Mouse (Mus musculus): ENCODE data around the gene Rhoc. TPM values are rescaled to one million over a fixed set of nuclear protein-coding genes. Genes with fewer than 3 reads are reported as not detected.

Rhoc gene
- polyA plus RNA-seq, 1 experiment from 2014 or later: 168 TPM

DNA sequence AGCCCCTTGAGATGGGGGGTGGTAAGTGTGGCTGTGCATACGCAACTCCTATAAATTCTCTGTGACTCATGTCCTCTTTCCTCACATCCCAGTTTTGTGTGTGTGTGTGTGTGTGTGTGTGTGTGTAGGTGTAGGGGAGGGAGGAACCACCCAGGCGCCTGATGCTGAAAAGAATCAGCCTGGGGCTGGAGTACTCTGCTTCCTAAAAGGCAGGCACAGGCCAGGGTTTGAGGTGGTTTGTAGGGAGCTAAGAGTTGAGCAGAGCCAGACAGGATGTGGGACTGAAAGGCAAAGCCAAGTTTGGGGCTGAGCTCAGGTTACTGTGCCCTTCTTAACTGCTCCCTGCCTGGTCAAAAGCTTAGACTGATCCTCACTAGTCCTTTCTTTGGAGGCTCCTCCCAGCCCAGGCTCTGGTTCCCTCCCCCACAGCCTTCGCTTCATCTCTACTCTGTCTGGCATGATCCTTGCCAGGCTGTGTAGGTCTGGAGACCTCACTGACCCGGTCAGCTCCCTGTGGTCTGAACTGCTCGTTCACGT is 2.3 kb downstream of the Rhoc start:
- Histone ChIP-seq H3K27me3 (ENCODE audit: control insufficient read depth, insufficient read depth, low read length) (no peaks in the 10 kb centered on the region), H3K9me3 (replicated peaks; ENCODE audit: control insufficient read depth, low read length) (no peaks in the 10 kb centered on the region), H3K36me3 (ENCODE audit: control insufficient read depth, insufficient read depth, low read length) (0 out of 2 replicates have a peak, but pooled peaks cover 9% of the 10 kb centered on the region), H3K4me2 (ENCODE audit: low read depth, low read length) (peak overlapping the region; percentile 81), H3K4me3 (replicated peaks; ENCODE audit: low read length) (peak overlapping the region; percentile 75), H3K27ac (ENCODE audit: low read length) (peak overlapping the region; percentile 93), H3K9ac (ENCODE audit: low read length) (peak overlapping the region; percentile 87), H3K4me1 (ENCODE audit: control insufficient read depth, insufficient read depth, low read length) (peaks cover 50% of the 10 kb centered on the region)
- no peak for ATAC-seq (ENCODE audit: insufficient read depth, low FRiP score)
- WGBS: 21% methylated on average over 6 of the region's 6 CpGs

DNA sequence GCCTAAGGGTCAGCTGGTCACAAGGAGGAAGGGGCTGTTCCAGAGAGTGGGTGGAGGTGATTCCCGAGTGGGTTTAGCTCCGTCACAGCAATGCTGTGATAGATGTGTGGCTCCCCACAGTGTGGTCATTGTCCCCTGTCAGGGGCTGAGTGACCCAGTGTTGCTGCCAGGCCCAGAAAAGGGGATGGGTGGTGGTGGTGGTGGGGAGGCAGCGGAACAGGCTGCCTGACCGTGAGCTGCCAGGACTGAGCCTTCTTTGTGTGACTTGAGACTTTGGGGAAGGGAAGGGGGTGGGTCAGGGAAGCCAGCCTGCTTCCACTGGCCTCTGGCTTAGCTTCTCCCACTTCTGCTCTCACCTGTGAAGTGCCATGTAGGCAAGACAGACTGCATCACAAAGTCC is 2.8 kb downstream of the Rhoc start:
- peak overlapping the region; percentile 87 for H3K9ac ChIP-seq (ENCODE audit: low read length)
- peak overlapping the region; percentile 93 for H3K27ac ChIP-seq (ENCODE audit: low read length)
- H3K27me3 ChIP-seq (ENCODE audit: control insufficient read depth, insufficient read depth, low read length): no peaks in the 10 kb centered on the region
- H3K36me3 ChIP-seq (ENCODE audit: control insufficient read depth, insufficient read depth, low read length): 0 out of 2 replicates have a peak, but pooled peaks cover 9% of the 10 kb centered on the region
- WGBS: 23% methylated on average over 4 of the region's 4 CpGs
- H3K4me3 ChIP-seq (replicated peaks; ENCODE audit: low read length): peak overlapping the region; percentile 75
- ATAC-seq (ENCODE audit: insufficient read depth, low FRiP score): no peak
- peak overlapping the region; percentile 81 for H3K4me2 ChIP-seq (ENCODE audit: low read depth, low read length)
- no peaks in the 10 kb centered on the region for H3K9me3 ChIP-seq (replicated peaks; ENCODE audit: control insufficient read depth, low read length)
- H3K4me1 ChIP-seq (ENCODE audit: control insufficient read depth, insufficient read depth, low read length): peaks cover 56% of the 10 kb centered on the region

- no peak overlapping the region for H3K27ac ChIP-seq (ENCODE audit: low read length)
- H3K9me3 ChIP-seq (replicated peaks; ENCODE audit: control insufficient read depth, low read length): no peaks in the 10 kb centered on the region
- peak overlapping the region; percentile 81; the same call in 1 of the 2 replicates for H3K4me2 ChIP-seq (ENCODE audit: low read depth, low read length)
- H3K9ac ChIP-seq (ENCODE audit: low read length): 0 out of 2 replicates have a peak overlapping the region, but pooled peaks have one; percentile 20
- 87% methylated on average over 8 of the region's 8 CpGs for WGBS
- no peaks in the 10 kb centered on the region for H3K27me3 ChIP-seq (ENCODE audit: control insufficient read depth, insufficient read depth, low read length)
- ATAC-seq (ENCODE audit: insufficient read depth, low FRiP score): no peak
- no peak overlapping the region for H3K4me3 ChIP-seq (replicated peaks; ENCODE audit: low read length)
- 0 out of 2 replicates have a peak, but pooled peaks cover 9% of the 10 kb centered on the region for H3K36me3 ChIP-seq (ENCODE audit: control insufficient read depth, insufficient read depth, low read length)
- H3K4me1 ChIP-seq (ENCODE audit: control insufficient read depth, insufficient read depth, low read length): peaks cover 58% of the 10 kb centered on the region
Measured at GRCm38 (mm10) chr3:104791671-104792070, 3.5 kb downstream of the Rhoc start.

DNA sequence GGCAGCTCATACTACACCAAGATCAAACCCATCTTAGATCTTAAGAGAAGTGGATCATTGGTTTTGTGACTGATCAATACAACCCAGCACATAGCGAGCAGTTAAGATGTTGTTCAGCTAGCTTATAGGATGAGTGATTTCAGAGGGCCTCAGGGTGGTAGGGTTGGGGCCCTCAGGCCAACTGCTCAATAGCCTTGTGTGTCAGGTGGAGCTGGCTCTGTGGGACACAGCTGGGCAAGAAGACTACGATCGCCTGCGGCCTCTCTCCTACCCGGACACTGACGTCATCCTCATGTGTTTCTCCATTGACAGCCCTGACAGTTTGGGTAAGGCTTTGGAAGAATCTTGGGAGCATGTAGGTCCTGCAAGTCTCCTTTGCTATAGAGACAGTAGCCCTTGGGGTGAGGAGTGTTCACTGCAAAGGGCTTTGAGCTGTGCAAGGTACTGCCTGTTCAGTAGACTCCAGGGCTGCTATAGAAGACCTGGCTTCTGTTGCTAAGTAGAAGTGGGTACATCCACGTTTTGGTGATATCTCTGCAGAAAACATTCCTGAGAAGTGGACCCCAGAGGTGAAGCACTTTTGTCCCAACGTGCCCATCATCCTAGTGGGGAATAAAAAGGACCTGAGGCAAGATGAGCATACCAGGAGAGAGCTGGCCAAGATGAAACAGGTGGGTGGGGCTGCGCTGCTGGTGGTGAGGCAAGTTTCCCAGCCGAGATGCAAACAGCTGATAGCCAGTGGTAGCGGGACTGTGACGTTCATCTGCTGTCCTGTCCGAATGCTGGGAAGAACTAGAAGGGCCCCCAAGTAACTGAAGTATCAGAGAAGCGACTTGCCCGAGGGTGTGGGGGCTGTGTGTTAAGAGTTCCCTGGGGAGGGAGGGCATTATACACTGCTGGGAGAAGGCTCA is 4.4 kb downstream of the Rhoc start:
- WGBS: 52% methylated on average over 15 of the region's 15 CpGs

DNA sequence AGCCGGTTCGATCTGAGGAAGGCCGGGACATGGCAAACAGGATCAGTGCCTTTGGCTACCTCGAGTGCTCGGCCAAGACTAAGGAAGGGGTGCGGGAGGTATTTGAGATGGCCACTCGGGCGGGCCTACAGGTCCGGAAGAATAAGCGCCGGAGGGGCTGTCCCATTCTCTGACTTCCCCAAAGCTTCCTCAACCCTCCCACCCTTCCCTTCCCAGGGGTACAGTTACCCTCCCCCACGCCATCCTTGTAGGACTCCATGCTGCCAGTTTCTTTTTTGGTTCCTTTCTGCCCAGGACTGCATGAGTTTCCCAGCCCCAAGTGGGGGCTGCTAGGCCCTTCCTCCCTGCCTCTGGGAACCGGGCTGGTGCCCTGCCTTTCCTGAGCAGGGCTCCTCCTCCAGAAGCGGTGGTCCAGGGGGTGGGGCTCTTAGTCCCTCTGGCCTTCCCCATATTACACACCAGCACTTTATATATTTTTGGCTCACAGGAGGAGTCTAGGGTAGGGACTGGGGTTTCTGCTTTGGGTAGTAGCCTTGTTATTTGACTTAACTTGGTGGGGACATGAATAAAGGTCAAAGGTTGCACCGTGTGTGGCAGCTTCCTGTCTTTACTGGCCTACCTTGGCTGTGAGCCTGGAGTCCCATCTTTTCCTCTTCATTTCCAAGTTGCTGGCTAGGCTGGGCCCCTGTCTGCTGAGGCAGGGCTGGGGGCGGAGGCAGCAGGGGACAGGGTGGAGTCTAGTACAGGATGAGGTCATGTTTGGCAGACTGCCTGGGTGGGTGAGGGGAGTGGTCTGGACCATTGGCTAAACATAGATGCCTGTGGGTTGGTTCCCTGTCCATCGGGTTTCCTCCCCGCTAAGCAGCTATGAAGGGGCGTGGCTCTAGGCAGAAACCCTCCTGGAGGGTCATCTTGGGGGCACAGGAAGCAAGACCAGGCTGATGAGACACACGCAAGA is 6.0 kb downstream of the Rhoc start:
- peak; percentile 92 for ATAC-seq (ENCODE audit: insufficient read depth, low FRiP score)
- peaks cover 14% of the 10 kb centered on the region; the same call in 1 of the 2 replicates for H3K36me3 ChIP-seq (ENCODE audit: control insufficient read depth, insufficient read depth, low read length)
- H3K4me2 ChIP-seq (ENCODE audit: low read depth, low read length): peak overlapping the region; percentile 31; the same call in 1 of the 2 replicates
- WGBS: 42% methylated on average over 20 of the region's 20 CpGs
- peak overlapping the region; percentile 94 for H3K27ac ChIP-seq (ENCODE audit: low read length)
- no peak overlapping the region for H3K4me3 ChIP-seq (replicated peaks; ENCODE audit: low read length)
- peaks cover 58% of the 10 kb centered on the region for H3K4me1 ChIP-seq (ENCODE audit: control insufficient read depth, insufficient read depth, low read length)
- H3K9ac ChIP-seq (ENCODE audit: low read length): peak overlapping the region; percentile 54
- no peaks in the 10 kb centered on the region for H3K9me3 ChIP-seq (replicated peaks; ENCODE audit: control insufficient read depth, low read length)
- H3K27me3 ChIP-seq (ENCODE audit: control insufficient read depth, insufficient read depth, low read length): no peaks in the 10 kb centered on the region

More for the DNA sequence above, 4.4 kb downstream of the Rhoc start:
- no peak overlapping the region for H3K4me2 ChIP-seq (ENCODE audit: low read depth, low read length)
- no peak overlapping the region; the same call in 1 of the 2 replicates for H3K27ac ChIP-seq (ENCODE audit: low read length)
- H3K9me3 ChIP-seq (replicated peaks; ENCODE audit: control insufficient read depth, low read length): no peaks in the 10 kb centered on the region
- H3K27me3 ChIP-seq (ENCODE audit: control insufficient read depth, insufficient read depth, low read length): no peaks in the 10 kb centered on the region
- no peak overlapping the region for H3K4me3 ChIP-seq (replicated peaks; ENCODE audit: low read length)
- H3K4me1 ChIP-seq (ENCODE audit: control insufficient read depth, insufficient read depth, low read length): peaks cover 58% of the 10 kb centered on the region
- ATAC-seq (ENCODE audit: insufficient read depth, low FRiP score): no peak
- no peak overlapping the region; the same call in 1 of the 2 replicates for H3K9ac ChIP-seq (ENCODE audit: low read length)
- H3K36me3 ChIP-seq (ENCODE audit: control insufficient read depth, insufficient read depth, low read length): 0 out of 2 replicates have a peak, but pooled peaks cover 9% of the 10 kb centered on the region

DNA sequence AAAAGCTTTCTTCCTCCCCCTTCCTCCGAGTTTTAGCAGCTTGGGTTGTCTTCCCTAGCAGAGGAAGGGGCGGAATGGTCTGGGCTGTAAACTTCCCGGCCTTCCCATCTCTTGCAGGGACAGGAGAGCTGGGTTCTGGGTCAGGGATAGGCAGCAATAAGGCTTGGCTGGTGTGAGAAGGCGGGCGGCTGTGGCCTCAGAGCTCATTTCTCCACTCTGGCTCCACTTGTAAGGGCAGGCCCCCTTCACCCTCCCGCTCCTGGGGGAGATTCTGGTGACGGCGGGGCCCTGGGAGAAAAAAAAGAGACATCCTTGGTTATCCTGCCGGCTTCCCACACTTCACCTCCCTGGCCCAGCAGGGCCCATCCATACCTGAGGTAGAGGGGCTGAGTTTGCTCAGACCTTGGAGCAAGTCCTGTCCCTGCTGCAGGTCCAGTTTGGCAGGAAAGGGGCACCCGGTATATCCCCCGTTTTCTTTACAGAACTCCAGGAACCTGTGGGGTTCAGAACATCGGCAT is 6.8 kb downstream of the Rhoc start:
- no peaks in the 10 kb centered on the region for H3K27me3 ChIP-seq (ENCODE audit: control insufficient read depth, insufficient read depth, low read length)
- H3K4me3 ChIP-seq (replicated peaks; ENCODE audit: low read length): no peak overlapping the region
- H3K4me2 ChIP-seq (ENCODE audit: low read depth, low read length): no peak overlapping the region
- H3K9me3 ChIP-seq (replicated peaks; ENCODE audit: control insufficient read depth, low read length): no peaks in the 10 kb centered on the region
- H3K27ac ChIP-seq (ENCODE audit: low read length): peak overlapping the region; percentile 94
- H3K9ac ChIP-seq (ENCODE audit: low read length): peak overlapping the region; percentile 49
- ATAC-seq (ENCODE audit: insufficient read depth, low FRiP score): no peak
- 41% methylated on average over 12 of the region's 12 CpGs for WGBS
- peaks cover 22% of the 10 kb centered on the region for H3K36me3 ChIP-seq (ENCODE audit: control insufficient read depth, insufficient read depth, low read length)
- H3K4me1 ChIP-seq (ENCODE audit: control insufficient read depth, insufficient read depth, low read length): peaks cover 58% of the 10 kb centered on the region

- no peak for ATAC-seq (ENCODE audit: insufficient read depth, low FRiP score)
- H3K9me3 ChIP-seq (replicated peaks; ENCODE audit: control insufficient read depth, low read length): no peaks in the 10 kb centered on the region
- no peak overlapping the region for H3K4me2 ChIP-seq (ENCODE audit: low read depth, low read length)
- 63% methylated on average over 15 of the region's 15 CpGs for WGBS
- H3K27ac ChIP-seq (ENCODE audit: low read length): peak overlapping the region; percentile 94
- peaks cover 29% of the 10 kb centered on the region for H3K36me3 ChIP-seq (ENCODE audit: control insufficient read depth, insufficient read depth, low read length)
- H3K4me1 ChIP-seq (ENCODE audit: control insufficient read depth, insufficient read depth, low read length): peaks cover 50% of the 10 kb centered on the region
- H3K9ac ChIP-seq (ENCODE audit: low read length): no peak overlapping the region
- H3K27me3 ChIP-seq (ENCODE audit: control insufficient read depth, insufficient read depth, low read length): no peaks in the 10 kb centered on the region
- no peak overlapping the region for H3K4me3 ChIP-seq (replicated peaks; ENCODE audit: low read length)
Measured at GRCm38 (mm10) chr3:104795661-104796340, 7.6 kb downstream of the Rhoc start.
